Mouse (Mus musculus) layer of hippocampus, adult 11-12 months (tissue): ENCODE measurements at regions not wholly inside any gene's neighbourhood (a gene's known extent, or its start where the extent isn't known, plus 50 kb on each side); places are given as distances from the start of the nearest gene placed in this dataset.

Experiments
- DNase-seq: peaks from one replicate; pipeline ENCODE4 v3.0.0; 2022; ENCODE audit warnings: low spot score

DNA sequence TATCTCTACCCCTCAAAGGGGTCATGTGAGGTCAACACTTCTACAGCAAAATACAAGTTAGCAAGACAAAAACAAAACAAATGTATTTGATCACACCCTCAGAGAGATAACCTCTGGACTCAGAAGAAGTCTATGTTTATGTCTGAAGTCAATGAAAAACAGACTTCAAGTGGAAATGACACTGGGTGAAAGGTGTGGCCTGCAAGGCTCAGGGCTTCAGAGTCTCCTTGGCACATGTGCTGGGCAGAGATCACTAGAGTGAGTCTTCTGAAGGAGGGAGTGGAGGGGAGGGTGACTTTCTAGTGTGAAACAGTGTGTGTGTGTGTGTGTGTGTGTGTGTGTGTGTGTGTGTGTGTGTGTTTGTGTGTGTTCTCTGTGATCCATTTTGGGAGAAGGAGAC is 68.2 kb downstream of the Il12a start:
- DNase-seq: no peak

DNA sequence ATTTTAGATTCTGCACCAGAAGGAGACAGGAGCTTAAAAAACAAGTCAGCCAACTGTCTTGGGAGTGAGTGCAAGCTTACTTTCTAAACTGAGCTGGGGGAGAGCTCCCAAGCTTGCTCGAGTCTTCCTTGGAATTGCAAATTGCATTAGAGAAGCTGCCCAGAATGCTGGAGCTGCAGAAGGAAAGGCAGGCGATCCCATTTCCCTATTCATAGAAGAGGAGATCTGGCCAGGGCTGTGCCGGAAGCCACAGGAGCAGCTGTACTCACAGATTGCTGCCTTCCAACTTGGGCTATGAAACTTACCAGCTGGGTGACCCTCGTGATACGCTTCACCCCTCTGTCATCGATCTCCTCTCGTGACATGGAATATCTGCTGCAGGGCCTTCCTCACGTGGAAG is 68.9 kb downstream of the Il12a start:
- DNase-seq: peak; percentile 29

DNA sequence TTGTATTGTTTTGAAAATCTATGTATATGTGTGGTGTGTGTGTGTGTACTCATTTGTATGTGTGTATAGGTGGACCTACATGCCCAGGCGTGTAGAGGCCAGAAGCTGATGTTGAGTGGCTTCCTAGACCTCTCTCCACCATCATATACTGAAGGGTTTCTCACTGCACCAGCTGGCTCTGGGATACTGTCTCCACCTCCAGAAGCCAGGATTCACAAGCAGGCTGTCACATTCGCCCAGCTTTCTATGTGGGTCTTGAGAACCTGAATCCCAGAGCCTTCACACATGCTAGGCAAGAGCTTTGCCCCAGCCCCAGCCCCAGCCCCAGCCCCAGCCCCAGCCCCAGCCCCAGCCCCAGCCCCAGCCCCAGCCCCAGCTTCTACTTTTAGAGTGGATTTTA is 70.4 kb downstream of the Il12a start:
- DNase-seq: no peak

DNA sequence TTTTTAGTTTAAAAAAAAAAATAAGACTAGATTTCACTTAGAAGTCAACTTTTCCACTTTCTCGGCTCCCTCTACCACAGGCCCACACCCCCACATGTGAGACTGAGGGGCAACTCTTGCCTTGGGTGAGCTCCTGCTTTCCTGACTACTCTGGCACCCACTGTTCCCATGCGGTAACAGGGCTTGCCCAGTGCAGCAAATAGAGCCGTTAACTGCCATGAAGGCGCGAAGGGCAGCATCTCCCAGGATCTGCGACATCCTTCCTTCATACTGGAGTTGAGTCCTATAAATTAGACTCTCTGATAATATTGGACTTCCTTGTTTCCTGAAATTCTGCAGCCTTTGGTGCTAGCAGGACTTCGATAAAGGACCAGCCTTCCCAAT is 70.8 kb downstream of the Il12a start:
- DNase-seq: no peak

DNA sequence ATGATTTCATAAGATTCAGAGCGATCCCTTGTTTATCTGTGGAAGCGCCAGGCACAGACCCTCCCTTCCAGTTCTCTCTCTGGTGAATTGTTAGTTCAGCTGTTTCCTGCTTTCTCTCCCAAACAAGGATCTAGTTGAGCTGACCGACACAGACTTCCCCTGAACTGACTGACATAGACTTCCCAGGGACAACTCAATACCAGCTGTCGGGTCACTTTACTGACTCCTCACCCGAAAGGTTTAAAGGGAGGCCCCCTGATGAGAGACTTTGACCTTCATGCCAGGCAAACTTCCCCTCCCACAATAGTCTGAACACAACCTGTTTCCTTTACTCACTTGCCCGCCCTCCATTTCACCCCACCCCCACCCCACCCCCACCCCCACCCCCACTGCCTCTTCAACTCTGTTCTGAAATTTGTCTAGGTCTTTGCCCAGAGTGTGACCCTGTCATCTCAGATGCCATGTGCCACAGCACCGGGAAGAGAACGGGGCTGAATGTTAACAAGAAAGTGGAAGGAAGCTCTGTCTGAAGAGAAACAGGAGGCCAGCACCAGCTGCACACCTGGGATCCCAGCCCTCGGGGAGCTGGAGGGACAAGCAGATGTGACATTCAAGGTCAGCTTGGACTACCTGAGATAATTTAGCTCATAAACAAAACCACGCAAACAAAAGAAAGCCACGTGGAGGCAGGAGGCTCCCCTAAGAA is 71.3 kb downstream of the Il12a start:
- no peak for DNase-seq

DNA sequence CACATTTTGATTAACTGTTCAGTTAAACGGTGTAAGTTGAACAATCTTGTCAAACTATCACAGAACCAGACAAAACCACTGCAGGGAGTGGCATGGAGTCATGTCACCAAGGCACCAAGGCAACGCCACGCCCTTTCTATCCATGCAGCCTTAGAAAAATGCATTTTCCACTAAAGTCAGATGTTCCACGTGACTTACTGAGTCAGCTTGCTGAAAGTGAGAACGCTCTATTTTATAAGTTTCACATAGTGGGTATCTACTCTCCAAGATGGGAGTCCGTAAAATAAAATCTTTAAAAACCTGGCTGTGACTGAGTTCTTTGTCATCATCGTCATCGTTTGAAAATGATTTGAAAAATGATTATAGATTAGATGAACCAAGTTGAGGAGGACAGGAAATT is 72.5 kb downstream of the Il12a start:
- no peak for DNase-seq

DNA sequence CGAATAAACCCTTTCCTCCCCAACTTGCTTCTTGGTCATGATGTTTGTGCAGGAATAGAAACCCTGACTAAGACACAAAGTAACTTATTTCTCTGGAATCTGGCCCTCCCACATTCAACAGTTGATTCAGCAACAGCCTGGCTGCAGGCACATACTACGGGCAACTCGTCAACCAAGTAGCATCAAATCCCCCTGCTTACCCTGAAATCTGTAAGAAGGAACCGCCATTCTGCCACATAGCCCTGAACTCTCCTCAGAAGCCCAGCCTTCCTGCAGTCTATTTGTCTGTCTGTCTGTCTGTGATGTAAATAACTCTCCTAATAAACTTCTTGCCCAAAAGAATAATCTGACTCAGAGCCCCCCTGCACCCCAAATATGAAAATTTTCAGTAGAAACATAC is 73.9 kb downstream of the Il12a start:
- no peak for DNase-seq

DNA sequence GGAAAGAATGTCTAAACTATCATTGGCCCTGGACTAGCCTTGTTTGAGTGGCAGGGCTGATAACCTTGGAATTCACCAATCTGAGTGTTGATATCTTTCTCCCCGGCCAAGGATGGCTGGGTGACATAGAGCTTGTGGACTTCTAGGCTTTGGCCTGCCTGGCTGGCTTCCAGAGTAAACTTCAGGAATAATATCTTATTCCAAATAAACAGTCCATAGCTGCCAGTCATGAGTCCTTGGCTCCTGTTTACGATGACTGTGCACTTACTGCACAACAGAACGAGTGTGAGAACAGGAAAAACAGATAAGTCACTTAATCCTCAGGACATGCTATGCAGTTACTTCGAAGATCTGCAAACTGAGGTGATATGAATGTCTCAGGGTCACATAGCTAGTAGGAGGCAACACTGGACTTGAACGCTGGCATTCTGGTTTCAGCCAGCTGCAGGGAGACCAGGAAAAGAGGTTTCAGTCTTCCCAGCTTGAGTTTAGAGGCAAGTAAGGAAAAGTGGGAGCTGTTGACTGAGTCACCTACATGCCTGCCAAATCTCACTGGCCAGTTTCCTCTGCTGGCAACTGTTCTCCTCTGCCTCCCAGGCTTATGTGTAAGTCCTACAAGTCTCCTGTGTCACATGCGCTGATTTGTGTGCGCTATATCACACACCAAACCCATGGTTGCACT is 74.6 kb downstream of the Il12a start:
- DNase-seq: peak; percentile 37

DNA sequence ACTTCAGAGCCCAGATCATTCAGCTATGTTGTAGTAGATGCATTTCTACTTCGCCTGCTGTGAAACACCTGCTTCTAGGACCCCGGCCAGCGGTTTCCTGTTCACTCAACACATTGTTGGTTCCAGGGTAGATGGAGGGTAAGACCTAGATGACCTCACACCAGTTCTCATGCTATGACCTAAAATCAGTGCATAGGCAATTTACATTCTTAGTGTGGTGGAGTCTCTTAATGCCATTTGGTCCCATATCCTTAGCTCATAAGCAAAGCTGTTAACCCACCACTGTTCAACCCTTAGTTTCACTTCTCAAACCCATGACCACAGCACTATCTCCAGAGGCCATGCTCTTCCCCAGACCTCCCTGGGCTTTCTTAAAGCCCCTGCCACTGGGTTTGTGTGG is 81.1 kb downstream of the Il12a start:
- no peak for DNase-seq

DNA sequence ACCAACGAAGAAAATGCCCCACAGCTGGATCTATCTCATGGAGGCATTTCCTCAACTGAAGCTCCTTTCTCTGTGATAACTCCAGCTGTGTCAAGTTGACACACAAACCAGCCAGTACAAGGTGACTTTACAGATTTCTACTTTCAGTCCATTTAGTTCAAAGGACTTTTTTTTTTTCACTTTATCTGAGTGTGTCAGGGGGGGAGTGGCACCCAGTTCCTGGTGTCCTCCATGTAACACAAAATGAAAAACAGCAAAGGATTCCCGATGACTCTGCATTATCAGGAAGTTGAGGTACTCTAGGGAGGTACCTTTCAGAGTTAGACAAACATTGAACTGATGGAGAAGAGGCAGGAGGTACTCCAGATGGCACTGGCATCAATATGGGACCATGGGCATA is 87.4 kb downstream of the Il12a start:
- DNase-seq: no peak

DNA sequence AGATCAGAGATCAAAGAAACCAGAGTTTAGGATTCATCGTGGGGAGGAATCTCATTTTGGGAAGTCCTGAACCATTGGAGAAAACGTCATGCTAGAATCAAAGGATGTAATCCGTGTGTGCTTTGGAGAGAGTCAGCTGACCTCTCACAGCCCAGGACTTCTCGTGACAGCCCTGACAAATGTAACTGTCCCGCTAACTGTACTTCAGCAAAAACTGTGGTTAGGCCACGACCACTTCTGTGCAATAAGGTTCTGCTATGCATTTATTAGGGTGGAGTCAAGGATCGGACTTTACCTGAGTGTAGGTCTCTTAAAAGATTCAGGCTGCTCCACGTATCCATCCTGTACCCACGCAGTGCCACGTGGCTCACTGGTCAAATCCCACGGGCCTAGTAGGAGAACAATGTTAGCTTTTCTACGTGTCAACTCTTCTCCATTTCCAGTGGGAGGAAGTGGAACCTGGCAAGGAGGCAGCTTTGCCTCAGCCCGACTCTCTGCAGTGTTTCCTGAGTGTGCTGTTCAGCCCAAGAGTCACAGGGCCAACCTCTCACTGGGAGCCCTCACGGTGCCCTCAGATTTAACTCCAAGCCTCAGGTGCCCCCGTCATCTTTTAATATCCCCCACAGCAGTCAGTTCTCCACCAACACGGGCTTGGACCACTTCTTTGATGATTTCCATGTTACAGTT is 88.1 kb downstream of the Il12a start:
- no peak for DNase-seq

DNA sequence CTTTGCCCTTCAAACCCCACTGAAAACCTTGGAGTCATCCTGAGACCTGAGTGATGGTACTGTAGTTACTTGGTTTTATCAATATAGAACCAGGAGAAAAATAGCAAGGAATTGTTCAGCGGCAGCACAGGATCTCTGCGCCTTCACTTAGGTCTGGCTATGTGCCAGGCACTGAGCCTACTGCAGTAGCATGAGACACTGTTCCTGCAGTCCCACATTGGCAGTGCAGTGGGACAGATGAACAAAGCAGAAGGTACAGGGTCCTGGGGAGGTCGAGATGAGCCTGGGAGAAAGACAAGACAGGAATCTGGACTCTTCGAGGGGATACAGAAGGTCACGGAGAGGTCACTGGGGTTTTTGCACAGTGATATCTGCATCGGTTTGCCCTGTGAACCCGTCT is 88.5 kb upstream of the 1110032F04Rik start:
- no peak for DNase-seq

DNA sequence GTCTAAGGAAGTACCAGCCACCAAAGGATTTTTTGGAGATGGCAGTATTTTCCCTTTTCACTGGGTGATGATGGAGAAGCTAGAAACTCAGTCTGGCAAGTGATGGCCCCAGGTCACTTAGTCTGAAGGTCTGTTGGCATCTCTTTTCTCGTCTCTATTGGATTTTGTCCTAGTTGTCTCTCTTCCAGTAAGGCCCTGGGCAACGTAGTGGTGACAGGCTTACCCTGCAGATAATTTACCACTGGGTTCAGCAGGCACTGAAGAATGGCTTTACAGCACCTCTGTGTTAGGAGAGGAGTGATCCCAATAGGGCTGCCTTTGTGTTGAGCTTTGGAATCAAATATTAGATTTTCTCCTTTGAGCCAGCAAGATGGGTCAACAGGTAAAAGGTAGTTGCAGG is 87.9 kb upstream of the 1110032F04Rik start:
- DNase-seq: no peak

DNA sequence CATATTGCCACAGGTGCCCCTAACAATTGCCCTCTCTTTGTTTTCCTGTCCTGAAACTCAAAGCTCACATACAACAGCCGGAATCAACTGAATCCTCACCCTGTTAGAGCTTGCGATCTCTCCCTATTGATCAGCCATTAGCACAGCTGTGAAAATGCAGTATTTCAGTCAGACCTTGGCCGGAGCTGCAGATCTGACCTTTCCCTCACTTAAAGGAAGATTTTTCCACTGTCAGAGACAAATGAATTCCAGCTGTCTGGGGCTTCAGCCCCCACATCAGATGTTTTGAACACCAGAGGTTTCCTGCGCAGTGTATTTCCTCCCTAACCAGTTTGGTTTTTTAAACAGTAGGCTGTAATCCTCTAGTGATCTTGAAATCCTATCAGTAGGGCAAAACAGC is 87.0 kb upstream of the 1110032F04Rik start:
- DNase-seq: no peak

DNA sequence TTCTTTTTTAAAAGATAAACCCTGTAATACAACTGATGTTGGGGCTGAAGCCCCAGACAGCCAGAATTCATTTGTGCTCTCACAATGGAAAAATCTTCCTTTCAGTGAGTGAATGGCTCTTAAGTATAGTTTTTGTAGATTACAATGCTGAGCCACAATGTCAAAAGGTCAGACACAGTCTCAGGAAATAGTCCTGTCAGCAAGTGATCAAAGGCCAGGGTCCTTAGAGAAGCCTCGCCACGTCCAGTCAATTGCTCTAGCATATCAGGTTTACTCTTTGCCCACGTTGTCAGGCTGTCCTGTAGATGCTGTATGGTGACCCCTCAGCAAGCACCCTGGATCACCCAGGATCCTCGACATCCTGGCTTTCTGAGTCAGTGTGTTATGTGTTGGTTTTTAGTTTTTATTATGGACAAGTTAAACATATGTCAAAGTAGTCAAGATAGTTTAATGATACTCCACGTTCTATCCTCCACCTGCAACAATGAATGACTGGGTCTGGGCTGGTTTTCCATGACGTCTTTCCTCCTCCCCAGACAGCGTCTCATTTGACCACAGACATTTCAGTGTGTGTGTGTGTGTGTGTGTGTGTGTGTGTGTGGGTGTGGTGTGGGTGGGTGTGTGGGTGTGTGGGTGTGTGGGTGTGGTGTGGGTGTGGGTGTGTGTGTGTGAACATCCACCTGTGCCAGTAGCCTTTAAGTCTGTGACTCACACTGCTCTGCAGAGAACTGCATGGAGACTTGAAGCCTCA is 85.5 kb upstream of the 1110032F04Rik start:
- DNase-seq: no peak

DNA sequence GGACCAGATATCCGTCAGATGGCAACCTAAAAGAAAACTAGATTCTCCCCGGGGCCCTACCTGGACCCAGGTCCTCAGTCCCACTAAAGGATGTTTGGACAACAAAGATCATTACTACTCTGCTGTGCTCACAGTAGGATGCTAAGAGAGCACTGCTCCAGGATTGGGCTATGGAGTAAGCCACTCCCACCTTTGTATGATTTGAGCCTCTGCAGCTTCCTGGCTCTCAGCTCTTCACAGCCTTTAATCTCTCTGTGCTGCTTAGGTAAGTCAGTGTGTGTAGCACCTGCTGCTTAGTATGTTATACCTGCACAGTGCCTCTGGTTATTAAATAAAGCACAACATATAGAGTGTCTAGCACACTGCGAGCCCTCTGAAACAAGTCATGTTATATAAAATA is 82.6 kb upstream of the 1110032F04Rik start:
- DNase-seq: no peak

DNA sequence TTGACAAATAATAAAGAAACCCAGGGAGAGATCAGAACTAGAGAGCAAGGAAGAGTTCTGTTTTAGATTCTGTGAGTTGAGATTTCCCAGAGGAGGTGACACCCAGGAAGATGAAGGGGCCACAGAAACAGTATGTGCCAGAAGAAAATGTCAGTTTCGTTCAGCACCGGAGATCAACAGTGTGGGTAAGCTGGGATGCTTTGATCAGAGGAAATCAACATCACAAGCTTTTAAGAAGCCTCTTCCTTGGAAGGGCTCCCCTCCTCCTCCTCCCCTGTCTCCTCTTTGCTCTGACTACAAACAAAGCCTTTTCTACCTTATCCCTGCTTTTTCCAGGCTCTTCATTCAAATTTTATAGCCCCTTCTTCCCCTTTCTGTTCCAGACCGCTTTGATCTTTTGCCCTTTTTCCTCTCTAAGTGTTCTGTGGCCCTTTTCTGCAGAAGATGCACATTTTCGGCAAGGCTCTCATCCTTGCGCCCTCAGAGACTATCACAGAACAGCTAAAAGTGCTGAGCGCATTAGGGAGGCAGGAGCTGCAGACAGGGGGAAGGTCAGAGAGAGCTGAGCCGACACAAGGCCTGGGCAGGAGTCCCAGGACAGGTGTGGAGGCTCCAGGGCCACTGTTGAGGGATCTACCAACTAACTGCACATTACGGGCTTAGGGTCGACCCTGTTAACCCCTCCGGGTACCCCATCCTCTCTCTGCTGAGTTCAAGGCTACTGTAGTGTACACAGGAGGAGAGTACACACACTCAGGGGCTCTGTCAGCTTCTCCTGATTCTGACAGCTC is 81.8 kb upstream of the 1110032F04Rik start:
- DNase-seq: no peak

DNA sequence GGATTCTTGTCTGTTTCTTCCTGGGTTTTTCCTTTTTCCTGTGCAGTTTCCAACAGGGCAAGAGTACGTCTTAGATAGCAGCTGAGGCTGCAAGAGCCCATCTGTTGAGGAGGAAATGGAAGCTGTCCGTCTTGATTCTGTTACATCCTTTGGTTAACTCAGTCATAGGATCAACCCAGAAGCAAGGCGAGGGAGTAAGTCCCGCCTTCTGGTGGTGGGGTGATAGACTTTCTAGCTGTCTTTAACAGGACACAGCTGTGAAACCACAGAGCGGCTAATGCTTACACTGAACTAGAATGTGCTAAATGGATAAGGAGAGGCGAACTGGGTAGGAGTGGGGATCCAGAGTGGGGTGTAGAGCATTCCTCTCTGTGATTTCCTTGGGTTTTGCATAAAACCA is 79.9 kb upstream of the 1110032F04Rik start:
- DNase-seq: no peak

DNA sequence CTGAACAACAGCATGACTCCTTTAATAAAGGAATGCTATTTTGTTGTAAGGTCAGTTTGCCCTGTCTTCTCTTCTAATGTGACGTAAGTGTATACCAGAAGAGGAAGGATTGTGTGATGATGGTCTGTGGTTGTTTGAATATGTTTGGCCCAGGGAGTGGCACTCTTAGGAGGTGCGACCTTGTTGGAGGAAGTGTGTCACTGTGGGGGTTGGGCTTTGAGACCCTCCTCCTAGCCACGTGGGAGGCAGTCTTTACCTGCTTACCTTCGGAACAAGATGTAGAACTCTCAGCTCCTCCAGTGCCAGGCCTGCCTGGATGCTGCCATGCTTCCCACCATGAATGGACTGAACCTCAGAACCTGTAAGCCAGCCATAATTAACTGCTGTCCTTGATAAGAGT is 78.9 kb upstream of the 1110032F04Rik start:
- DNase-seq: no peak

DNA sequence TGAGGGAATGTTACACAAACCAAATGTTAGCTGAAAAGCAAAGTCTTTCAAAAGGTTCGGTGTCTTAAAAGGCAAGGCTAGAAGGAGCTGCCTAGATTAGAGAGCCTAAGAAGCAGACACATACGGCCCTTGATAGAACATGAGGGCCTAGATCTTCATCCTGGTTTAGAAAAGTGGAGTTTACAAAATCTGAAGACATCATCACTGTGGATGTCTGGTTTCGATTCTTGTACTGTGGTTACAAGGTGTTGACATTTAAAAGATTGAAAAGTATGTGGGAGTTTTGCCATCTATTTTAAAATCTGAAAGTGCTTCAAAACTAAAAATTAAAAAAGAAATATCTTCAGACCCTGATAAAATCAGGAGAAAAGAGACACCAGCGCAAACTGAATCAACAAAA is 76.5 kb upstream of the 1110032F04Rik start:
- no peak for DNase-seq

DNA sequence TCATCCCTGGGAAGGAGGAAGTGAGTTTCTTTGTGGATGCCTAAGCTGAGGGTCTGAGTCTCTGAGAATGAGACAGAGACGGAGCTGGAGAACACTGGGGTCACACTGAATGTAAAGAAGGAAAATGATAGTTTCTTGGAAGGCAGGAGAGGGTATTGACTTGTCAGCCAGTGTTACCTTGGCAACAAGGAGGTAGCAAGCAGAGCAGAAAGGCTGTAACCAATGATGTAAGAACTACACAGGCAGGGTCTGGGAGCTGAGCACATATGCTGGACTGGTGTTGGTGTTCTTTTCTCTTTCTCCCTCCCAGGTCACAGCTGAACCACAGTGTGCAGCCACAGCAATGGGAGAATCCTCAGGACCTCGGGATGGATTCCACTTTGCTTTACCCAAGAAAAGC is 75.5 kb upstream of the 1110032F04Rik start:
- DNase-seq: no peak
